In genomic region chrX:105762847-105763527, GRCm38 (mm10) we compare ENCODE assay signal across 7 mouse cellular contexts. TPM values are rescaled to one million over a fixed set of nuclear protein-coding genes. Genes with fewer than 3 reads are reported as not detected.
A peak's percentile ranks its signal among the peaks of the same experiment; 100 is the strongest.
DNase-seq lines count a peak whose midpoint lies in the region; ATAC-seq and TF ChIP-seq lines count a peak whose summit lies in the region.

No protein-coding gene starts in this region.

- no peak overlapping the region for H3K27ac ChIP-seq in neural tube, embryonic 11.5 days (ENCODE audit: low read depth, low read length)
- H3K27ac ChIP-seq in heart, embryonic 11.5 days (ENCODE audit: low read depth, low read length): no peak overlapping the region
- no peak overlapping the region for H3K27ac ChIP-seq in limb, embryonic 12.5 days
- H3K27ac ChIP-seq in olfactory bulb, adult 2 months (ENCODE audit: insufficient read depth, low read depth, low read length): no peak overlapping the region

- H3K36me3 ChIP-seq in neural tube, embryonic 11.5 days (ENCODE audit: control insufficient read depth, insufficient read depth, low read length): no peaks in the 10 kb centered on the region
- H3K36me3 ChIP-seq in heart, embryonic 11.5 days (ENCODE audit: control insufficient read depth, insufficient read depth, low read length): no peaks in the 10 kb centered on the region
- no peaks in the 10 kb centered on the region for H3K36me3 ChIP-seq in limb, embryonic 12.5 days

- TF ChIP-seq POLR2A in olfactory bulb, adult 2 months (IDR thresholded peaks at IDR 0.05; ENCODE audit: insufficient read depth, low read depth, low read length): no peak

- WGBS in neural tube, embryonic 11.5 days: 20% methylated on average over 22 of the region's 23 CpGs
- WGBS in heart, embryonic 11.5 days (ENCODE audit: insufficient replicate concordance): 11% methylated on average over 23 of the region's 23 CpGs
- whole genome bisulfite sequencing in limb, embryonic 12.5 days: 17% methylated on average over 23 of the region's 23 CpGs
- 17% methylated on average over 23 of the region's 23 CpGs for WGBS in olfactory bulb, adult 2 months

- ATAC-seq in neural tube, embryonic 11.5 days (ENCODE audit: insufficient read depth, low FRiP score, low TSS enrichment): no peak
- no peak for ATAC-seq in heart, embryonic 11.5 days (replicated peaks; ENCODE audit: insufficient number of reproducible peaks, low FRiP score, low TSS enrichment)
- peak; percentile 18; the same call in 1 of the 2 replicates for ATAC-seq in limb, embryonic 12.5 days (ENCODE audit: insufficient number of reproducible peaks, insufficient read depth, low FRiP score, low TSS enrichment, low read depth)

- H3K9ac ChIP-seq in neural tube, embryonic 11.5 days (ENCODE audit: low read length): no peak overlapping the region
- no peak overlapping the region for H3K9ac ChIP-seq in heart, embryonic 11.5 days (ENCODE audit: low read depth, low read length)
- no peak overlapping the region for H3K9ac ChIP-seq in limb, embryonic 12.5 days (replicated peaks)

- peak overlapping the region; percentile 47 for H3K4me2 ChIP-seq in neural tube, embryonic 11.5 days (ENCODE audit: low read depth)
- H3K4me2 ChIP-seq in heart, embryonic 11.5 days: peak overlapping the region; percentile 72
- peak overlapping the region; percentile 59 for H3K4me2 ChIP-seq in limb, embryonic 12.5 days

- no peak overlapping the region for H3K4me3 ChIP-seq in neural tube, embryonic 11.5 days (ENCODE audit: low read depth, low read length)
- peak overlapping the region; percentile 46 for H3K4me3 ChIP-seq in heart, embryonic 11.5 days (ENCODE audit: low read depth, low read length)
- peak overlapping the region; percentile 42 for H3K4me3 ChIP-seq in limb, embryonic 12.5 days (replicated peaks)
- peak overlapping the region; percentile 57 for H3K4me3 ChIP-seq in olfactory bulb, adult 2 months (ENCODE audit: insufficient read depth, low read depth, low read length)

- DNase-seq in neural tube, embryonic 11.5 days (ENCODE audit: low spot score): peak; percentile 16
- no peak for DNase-seq in neural tube, embryonic 10.5 days (ENCODE audit: extremely low spot score, low spot score)
- DNase-seq in cerebellum, postnatal 10 days: peak; percentile 65 to 69
- DNase-seq in urinary bladder, postnatal 14 days (ENCODE audit: low spot score): no peak

- no peaks in the 10 kb centered on the region for H3K9me3 ChIP-seq in neural tube, embryonic 11.5 days (ENCODE audit: control insufficient read depth, low read length)
- no peaks in the 10 kb centered on the region for H3K9me3 ChIP-seq in heart, embryonic 11.5 days (replicated peaks; ENCODE audit: control insufficient read depth, low read length)
- no peaks in the 10 kb centered on the region for H3K9me3 ChIP-seq in limb, embryonic 12.5 days

- peaks cover 48% of the 10 kb centered on the region for H3K27me3 ChIP-seq in neural tube, embryonic 11.5 days (ENCODE audit: control insufficient read depth, insufficient read depth, low read length)
- peaks cover 33% of the 10 kb centered on the region for H3K27me3 ChIP-seq in heart, embryonic 11.5 days (ENCODE audit: control insufficient read depth, insufficient read depth, low read length)
- peaks cover 69% of the 10 kb centered on the region for H3K27me3 ChIP-seq in limb, embryonic 12.5 days

- no peak for TF ChIP-seq CTCF in olfactory bulb, adult 2 months (IDR thresholded peaks at IDR 0.05; ENCODE audit: insufficient read depth, low read depth, low read length)

- H3K4me1 ChIP-seq in neural tube, embryonic 11.5 days (ENCODE audit: control insufficient read depth, insufficient read depth, low read length): no peaks in the 10 kb centered on the region
- peaks cover 3% of the 10 kb centered on the region; the same call in 1 of the 2 replicates for H3K4me1 ChIP-seq in heart, embryonic 11.5 days (ENCODE audit: control insufficient read depth, insufficient read depth, low read length)
- peaks cover 6% of the 10 kb centered on the region for H3K4me1 ChIP-seq in limb, embryonic 12.5 days (replicated peaks)
- H3K4me1 ChIP-seq in olfactory bulb, adult 2 months (ENCODE audit: control insufficient read depth, insufficient read depth, low read length): peaks cover 6% of the 10 kb centered on the region; the same call in 1 of the 2 replicates

RNA-seq across cellular contexts. Expression of gene Fgf16, which starts 1.1 kb away (rescaled TPM):
- polyA plus RNA-seq in neural tube, embryonic 11.5 days (2014; fragmentation: Nextera tagmentation; extraction: Ambion mirVana): not detected in 2 replicates
- polyA plus RNA-seq in heart, embryonic 11.5 days (2014; fragmentation: Nextera tagmentation; extraction: Ambion mirVana): not detected in 2 replicates
- 0.53 and 0.72 TPM in 2 replicates for polyA plus RNA-seq in limb, embryonic 12.5 days (2016; fragmentation: Nextera tagmentation; extraction: Ambion mirVana)
- not detected in 2 replicates for polyA plus RNA-seq in olfactory bulb, adult 2 months (2012; ENCODE audit: insufficient read depth, insufficient read length, low replicate concordance, missing spikeins)

Comparison
In these comparisons a context has a peak if more than half of its experiments do, and no peak if none do; other contexts are left out.
1. DNase-seq: peak in neural tube, embryonic 11.5 days (single experiment) and cerebellum, postnatal 10 days (2 of 2); none in neural tube, embryonic 10.5 days (single experiment) and urinary bladder, postnatal 14 days (single experiment).
2. Peak in every context shown above with its lines, with median percentiles within 50 percentile points of each other: H3K4me2 ChIP-seq.